Mouse (Mus musculus) B cell, adult 2 months (primary cell): ENCODE measurements around the gene Lmx1a.

Experiments used
- DNase-seq, 2 experiments: peaks; one replicate each; pipeline ENCODE4 v3.0.0; 2022

Gene Lmx1a

GRCm38 (mm10) chr1:167789448-167789847, 100.4 kb downstream of the Lmx1a start:
- no peak for DNase-seq

- no peak for DNase-seq
Measured at GRCm38 (mm10) chr1:167790688-167791087, 101.7 kb downstream of the Lmx1a start.

DNA sequence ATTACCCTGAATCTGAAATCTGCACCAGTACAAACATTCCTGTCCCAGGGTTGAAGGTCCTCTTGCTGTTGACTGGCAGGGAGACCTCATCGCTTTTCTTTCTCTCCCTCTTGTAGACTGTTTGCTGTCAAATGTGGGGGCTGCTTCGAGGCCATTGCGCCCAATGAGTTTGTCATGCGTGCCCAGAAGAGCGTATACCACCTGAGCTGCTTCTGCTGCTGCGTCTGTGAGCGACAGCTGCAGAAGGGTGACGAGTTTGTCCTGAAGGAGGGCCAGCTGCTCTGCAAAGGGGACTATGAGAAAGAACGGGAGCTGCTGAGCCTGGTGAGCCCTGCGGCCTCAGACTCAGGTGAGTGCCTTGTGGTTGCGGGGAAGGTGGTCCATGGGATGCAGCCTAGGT, 102.2 kb downstream of the Lmx1a start:
- DNase-seq = no peak

DNA sequence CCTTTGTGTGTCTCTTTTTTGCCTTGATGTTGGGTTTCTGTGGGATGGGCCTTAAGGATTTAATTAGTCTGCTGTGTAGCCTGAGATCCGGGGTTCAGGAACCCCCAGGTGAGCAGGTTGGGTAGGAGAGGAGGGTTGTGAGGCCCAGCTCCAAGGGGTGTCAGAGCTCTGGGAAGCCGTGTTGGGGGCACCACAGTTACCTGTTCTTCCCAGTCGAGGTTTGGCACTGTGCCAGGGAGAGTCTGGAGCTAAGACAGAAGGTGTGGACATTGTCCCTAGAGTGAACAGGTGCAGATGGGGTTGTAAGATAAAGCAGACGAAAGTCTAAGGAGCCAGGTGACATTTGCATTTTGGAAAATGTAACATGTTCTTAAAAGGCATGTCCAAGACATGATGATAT, 112.9 kb downstream of the Lmx1a start:
- no peak for DNase-seq

DNA sequence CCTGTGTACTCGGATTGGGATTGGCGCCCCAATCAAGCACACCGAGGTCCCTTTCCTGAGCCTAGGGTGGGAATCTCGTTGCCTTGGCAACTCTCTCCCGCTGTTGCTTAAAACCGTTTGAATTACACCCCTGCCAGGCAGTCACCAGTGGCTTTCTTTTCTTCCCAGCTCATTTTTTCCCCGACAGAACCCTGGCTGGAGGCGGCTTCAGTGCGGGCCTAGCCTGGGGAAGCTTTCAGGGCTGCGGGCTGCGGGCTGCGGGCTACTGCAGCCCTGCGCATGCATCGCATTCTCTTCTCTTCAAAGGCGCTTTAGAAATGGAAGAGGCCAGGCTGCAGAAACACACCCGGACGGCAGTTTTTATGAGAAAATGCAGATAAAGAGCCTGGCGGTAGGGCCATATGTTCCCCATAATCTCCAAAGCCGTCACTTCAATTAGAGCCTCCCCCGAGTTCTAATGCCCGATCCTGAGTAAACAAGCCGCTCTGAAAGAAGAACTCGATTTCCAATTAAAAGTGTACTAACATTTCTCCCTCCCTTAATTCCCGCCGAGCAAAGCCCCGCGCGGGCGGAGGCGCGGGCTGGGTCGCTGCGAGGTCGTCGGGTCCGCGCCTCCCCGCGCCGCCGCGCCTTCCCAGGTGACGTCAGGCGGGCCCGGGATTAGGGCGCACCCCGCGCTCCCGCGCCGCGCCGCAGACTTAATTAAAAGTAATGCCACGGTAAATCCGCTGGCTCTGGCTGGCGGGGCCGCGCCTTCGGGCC, 113.7 kb downstream of the Lmx1a start:
- DNase-seq = no peak

DNA sequence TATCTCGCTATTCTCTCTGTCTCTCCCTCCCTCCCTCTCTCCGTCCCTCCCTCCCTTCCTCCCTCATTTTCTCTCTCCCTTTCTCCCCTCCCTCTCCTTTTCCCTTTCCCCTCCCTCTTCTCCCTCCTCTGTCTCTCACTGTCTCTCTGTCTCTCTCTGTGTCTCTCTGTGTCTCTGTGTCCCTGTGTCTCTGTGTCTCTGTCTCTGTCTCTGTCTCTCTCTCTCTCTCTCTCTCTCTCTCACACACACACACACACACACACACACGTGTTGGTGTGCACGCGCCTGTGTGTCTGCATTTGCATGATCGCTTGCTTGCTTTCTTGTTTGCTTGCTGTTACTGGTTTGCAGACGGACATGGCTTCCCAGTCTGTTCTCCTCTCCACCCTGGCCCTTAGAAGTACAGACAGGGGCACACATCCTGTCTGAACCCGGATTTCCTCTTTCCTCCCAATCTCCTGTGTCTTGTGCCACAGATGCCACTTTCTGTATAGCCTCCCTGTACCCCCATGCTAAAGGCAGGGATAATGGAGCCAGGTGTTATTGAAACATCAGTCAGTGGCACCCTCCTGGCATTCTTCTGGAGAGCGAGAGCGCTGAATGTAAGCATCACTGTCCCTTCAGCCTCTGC, 114.4 kb downstream of the Lmx1a start:
- DNase-seq = no peak

DNA sequence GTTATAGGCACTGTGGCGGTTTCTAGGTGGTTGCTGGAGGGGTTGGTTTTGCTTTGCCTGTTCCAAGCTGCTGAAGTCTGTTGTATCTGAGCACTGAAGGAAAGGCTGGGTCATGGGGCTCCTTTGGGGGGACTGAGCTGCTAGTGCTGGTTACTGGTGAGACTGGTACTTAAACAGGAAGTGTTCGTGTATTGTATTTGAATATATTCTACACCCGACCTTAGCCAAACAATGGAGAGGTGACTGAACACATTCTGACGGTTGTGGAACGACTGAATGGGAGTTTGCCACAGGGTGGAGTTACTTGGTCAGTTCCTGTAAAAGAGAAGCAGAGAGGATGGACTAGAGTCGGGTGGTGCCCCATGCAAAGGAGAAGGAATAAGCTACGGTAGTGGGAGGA, 115.8 kb downstream of the Lmx1a start:
- no peak for DNase-seq

GRCm38 (mm10) chr1:167811141-167811540, 122.1 kb downstream of the Lmx1a start:
- DNase-seq = no peak

DNA sequence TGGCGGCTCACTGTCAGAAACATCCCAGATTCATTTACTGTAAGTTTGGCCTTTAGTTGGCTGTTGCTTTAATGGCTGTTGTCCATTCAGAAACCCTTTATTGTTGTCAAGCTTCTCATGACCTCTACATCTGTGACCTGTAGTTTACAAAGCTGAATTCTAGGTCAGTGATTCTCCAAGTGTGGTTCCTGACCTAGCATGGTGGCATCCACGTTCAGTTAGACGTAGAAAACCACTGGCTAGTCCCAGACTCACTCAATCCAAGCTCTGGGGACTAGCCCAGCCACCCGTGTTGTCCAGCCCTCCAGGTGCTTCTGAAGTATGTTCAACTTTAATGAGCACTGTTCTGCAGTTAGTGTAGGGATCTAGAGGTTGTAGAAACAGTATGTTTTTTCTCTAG, 126.1 kb downstream of the Lmx1a start:
- no peak for DNase-seq

DNA sequence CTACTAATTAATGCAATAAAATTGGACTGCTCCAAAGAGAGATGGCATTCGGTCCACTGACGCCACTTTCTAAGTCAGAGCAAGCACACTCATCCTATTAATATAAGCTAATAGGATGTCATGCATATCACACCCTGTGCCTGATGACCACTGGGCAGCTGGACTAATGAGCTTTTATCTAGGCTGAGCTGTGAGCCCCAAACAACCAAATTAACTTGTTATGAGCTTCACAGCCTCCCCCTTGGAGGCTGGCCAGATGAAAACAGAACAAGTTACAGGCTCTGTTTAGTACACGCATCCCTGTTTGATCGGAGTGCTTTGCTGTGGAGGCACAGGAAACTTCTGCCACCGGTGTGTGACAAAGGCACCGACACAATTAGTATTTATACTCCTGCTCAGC, 128.0 kb downstream of the Lmx1a start:
- no peak for DNase-seq

DNA sequence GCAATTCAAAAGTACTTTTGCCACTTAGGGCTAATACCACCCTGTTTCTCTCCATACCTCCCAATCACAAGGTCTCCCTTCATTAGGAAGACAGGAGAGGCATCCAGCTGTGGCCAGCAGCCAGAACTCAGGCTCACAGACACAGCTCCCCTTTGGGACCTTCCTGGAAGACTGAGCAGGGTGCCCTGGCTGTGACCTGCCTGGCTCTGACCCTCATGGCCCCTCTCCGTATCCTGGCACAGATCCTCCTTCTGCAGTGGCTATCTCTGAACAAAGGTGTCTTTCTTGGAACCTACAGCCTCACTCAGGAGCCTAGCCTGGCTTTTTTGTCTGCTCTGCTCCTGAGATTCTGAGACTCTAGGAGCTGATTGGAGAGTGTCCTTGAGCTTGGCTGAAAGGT, 128.6 kb downstream of the Lmx1a start:
- DNase-seq = no peak

DNA sequence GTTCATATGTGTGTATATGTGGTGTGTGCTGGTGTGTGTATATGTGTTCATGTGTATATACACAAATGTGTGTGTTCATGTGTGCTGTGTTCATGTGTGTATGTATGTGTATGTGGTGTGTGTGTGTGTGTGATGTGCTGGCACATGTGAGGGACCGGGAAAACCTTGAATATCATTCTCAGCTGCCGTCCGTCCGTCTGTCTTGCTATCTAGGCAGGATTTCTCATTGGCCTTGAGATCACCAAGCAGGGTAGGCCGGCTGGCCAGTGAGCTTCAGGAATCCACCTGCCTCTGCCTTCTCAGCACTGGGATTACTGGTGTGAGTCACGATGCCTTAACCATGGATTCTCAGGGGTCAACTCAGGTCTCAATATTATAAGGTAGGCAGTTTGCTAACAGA, 131.0 kb downstream of the Lmx1a start:
- DNase-seq = no peak

DNA sequence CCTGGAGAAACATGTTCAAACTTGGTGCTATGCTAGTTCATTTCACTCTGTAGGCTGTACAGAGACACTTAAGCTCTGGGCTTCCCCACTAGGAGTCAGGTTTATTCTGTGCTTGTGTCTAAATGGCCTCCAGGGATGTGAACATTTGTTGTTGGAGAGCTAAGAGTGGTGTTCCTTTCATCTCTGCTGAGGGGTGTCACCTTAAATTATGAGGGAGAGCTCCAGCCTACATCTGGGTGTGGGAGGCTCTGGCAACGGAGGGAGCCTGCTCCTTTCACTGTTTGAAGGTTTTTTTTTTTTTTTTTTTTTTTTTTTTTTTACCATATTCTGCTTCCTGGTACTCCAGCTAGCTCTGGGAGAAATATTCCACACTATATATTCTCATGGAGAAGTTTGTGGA, 132.1 kb downstream of the Lmx1a start:
- DNase-seq = no peak

GRCm38 (mm10) chr1:167830291-167830690, 141.3 kb downstream of the Lmx1a start:
- no peak for DNase-seq

DNA sequence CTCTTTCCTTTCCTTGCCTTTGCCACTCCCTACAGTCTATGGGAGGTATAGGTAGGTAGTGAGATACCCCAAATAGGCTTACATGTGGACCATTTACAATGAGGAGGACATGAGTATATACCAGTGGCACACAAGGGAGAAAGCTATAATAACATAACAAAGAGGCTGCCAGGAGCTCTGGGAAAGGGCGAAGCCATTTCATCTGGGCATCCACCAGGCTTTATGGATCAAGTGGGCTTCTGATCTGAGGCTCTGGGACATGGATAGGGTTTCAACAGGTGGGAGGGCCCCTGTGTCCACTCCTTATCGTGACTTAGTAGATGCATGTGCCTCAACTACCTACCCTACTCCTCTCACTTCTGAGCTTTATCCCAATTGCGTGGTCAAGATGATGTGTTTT, 142.6 kb downstream of the Lmx1a start:
- no peak for DNase-seq

DNA sequence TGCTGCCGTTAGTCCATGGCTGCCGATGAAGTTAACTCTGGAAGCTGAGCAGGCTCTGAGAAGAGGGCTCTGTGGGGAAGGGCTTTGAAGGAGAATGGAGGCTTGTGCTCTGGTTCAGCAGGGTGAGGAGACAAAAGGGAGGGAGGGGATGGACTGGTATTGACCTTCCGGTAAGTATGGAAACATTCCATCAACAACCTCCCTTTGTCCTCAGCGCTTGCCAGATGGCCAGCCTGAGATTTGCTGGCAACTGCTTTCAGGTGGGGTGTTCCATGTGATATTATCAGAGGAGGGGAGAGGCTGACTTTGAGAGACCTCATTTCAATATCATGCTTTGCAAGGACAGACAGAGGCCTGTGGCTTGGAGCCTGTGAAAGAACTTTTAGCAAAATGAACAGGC, 165.8 kb downstream of the Lmx1a start:
- no peak for DNase-seq

- DNase-seq = no peak
Measured at GRCm38 (mm10) chr1:167872028-167872427, 183.0 kb downstream of the Lmx1a start.

DNA sequence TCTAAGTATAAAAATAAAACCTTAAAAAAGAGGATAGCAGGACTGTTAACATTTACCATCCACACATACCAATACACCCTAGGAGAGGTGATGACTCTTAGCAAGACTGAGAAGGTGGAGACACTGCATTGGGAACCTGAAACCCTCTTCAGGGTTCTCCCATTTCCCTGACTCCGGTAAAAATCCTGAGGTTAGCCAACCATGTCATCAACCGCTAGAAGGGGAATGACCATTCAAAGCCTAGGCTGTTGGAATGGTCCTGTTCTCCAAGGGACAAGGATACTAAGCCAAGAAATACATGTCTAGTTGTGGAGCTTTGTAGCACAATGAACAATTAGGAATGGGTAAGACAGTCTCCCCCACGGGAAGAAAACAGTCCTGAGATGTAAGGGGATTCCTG, 185.1 kb downstream of the Lmx1a start:
- no peak for DNase-seq

- DNase-seq = no peak
Measured at GRCm38 (mm10) chr1:167877931-167878330, 188.9 kb downstream of the Lmx1a start.

DNA sequence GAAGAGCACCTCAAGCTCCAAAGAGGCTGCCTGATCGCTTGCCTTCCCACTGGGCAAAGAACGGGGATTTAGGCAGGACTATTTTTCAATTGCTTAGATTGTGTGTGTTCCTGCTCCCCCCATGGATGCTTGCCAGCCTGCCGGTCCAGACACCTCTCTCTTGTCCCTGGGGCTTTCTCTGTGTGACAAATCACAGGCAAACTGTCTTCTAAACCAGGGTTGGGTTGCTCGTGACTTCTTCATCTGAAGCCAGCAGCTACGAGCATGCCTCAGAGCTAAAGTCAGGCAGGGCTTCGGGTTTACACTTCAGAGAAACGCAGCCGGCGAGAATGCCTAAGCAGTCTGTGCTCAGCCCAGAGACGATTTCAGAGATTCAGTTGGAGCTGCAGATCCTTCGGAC, 189.3 kb downstream of the Lmx1a start:
- no peak for DNase-seq

DNA sequence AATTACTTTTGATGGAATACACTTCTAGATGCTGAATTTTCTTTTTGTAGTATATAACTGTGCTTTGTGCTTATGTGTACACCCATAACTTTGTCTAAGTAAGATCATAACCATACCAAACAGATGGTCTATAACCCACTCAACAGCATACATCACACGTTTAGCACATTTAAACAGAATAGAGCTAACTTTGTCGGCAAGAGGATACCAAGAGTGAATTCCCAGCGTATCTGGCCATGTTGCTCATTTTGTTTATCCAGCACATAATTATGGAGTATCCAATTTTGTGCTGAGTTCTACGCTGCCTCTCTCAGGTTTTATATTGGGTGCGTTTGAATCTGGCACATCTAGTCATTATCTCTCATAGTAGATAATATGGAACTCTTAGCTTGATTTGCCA, 196.7 kb downstream of the Lmx1a start:
- no peak for DNase-seq

DNA sequence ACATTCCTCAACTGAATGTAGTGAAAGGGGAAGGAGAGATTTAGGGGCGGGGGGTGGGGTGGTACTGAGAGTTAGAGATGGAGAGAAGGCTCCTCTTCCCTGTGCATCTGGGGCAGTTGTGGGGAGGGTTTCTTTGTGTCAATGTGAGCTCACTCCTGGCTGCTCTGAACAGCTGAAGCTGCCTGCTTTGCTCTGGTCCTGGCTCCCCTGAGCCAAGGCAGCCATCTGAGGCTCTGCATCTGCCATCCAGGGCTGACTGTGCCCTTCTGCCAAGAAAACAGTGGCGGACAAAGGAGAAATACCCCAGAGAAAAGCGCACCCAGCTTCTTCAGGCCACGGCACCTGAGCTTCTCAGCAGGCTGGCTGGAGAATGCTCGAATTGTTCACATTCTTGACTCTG, 199.1 kb downstream of the Lmx1a start:
- no peak for DNase-seq

DNA sequence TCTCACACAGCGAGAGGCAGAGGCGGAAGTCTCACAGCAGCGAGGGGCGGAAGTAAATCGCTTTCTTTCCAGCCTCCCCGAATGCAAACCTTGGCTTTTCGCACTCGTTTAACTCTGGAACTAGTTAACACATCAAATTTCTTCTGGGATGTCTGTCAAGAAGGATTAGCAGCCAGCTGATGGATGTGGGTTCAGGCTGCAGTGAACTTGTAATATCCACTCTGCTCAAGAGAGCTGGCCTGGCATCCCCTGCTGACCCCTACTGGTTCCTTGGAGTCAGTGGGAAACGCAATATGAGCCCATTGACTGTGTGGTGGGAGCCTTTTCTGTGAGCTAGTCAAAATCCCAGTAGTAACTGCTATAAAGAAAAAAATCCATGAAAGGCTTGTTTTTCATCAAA, 199.8 kb downstream of the Lmx1a start:
- DNase-seq = no peak

DNA sequence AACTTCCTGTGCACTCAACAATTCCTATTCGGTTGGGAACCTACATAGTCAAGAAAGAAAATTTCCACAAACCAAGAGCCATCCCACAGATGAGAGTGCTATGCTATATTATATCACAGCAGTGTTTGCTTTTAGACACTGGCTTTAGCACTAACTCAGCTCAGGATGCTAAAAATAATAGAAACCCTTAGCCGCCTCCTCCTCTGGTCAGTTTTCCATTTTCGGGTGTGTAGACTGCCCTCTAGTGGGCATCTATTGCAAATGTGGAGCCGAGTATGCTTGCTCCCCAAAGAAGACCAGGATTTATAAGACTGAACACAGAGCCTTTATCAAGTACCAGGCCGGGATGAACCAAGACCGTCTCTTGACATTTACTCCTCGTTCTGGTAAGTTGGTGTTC, 207.2 kb downstream of the Lmx1a start:
- no peak for DNase-seq
